Mouse (Mus musculus) heart, adult 2 months (tissue): ENCODE results near the gene Ube2s. TPM values are rescaled to one million over a fixed set of nuclear protein-coding genes. Genes with fewer than 3 reads are reported as not detected.

Source experiments
- DNase-seq, 2 experiments: peaks; one replicate each; pipeline ENCODE4 v3.0.0; 2021
- H3K27ac ChIP-seq: fragments of 200-600 bp; 2 replicates; pipeline ENCODE4 v1.8.1; 2022
- H3K27me3 ChIP-seq: fragments of 200-500 bp; 2 replicates; pipeline ENCODE4 v1.6.1; 2012; ENCODE audit warnings: mild to moderate bottlenecking, low read length, inconsistent platforms, mixed read lengths; ENCODE audit not compliant: control insufficient read depth, insufficient read depth
- H3K36me3 ChIP-seq: fragments of 200-500 bp; 2 replicates; pipeline ENCODE4 v1.6.1; 2012; ENCODE audit warnings: low read length, inconsistent platforms; ENCODE audit not compliant: control insufficient read depth, insufficient read depth
- H3K4me1 ChIP-seq: fragments of 200-500 bp; 2 replicates; pipeline ENCODE4 v1.6.1; 2011; ENCODE audit warnings: low read length; ENCODE audit not compliant: control insufficient read depth, insufficient read depth
- H3K4me3 ChIP-seq: fragments of 200-600 bp; 2 replicates; pipeline ENCODE4 v1.8.1; 2022
- H3K79me2 ChIP-seq: fragments of 200-500 bp; replicated peaks from 2 replicates; pipeline ENCODE4 v1.6.1; 2012; ENCODE audit warnings: mild to moderate bottlenecking, inconsistent platforms, low read length, moderate library complexity, mixed read lengths; ENCODE audit not compliant: control insufficient read depth, insufficient read depth
- H3K9ac ChIP-seq: fragments of 200-500 bp; 2 replicates; pipeline ENCODE4 v1.6.1; 2012; ENCODE audit warnings: low read depth, mild to moderate bottlenecking, control low read depth, inconsistent platforms, low read length, mixed read lengths
- CTCF ChIP-seq: fragments of 200-600 bp; IDR thresholded peaks from 2 replicates; pipeline ENCODE4 v1.8.1; 2022; ENCODE audit warnings: antibody characterized with exemption, mild to moderate bottlenecking, moderate library complexity
- EP300 ChIP-seq: fragments of 200-500 bp; IDR thresholded peaks from 2 replicates; pipeline ENCODE4 v1.6.1; 2011; ENCODE audit warnings: low read depth, low read length, control low read depth; ENCODE audit not compliant: insufficient read depth
- POLR2A ChIP-seq: fragments of 200-500 bp; IDR thresholded peaks from 2 replicates; pipeline ENCODE4 v1.6.1; 2011; ENCODE audit warnings: mild to moderate bottlenecking, low read depth, low read length, control low read depth; ENCODE audit not compliant: insufficient read depth
- WGBS: fragments of 180-500 bp; shearing (Covaris S2); methylation state at CpG from one replicate; pipeline ENCODE4 v1.1.7; 2018; 5-methylcytosine and 5-hydroxymethylcytosine counted together
- intact Hi-C: fragments of 180-260 bp; cut with DNase I; formaldehyde crosslinking; loops from one replicate; pipeline ENCODE4 v1.15.1; 2025
- polyA plus RNA-seq: library from polyadenylated mRNA; depleted of rRNA; stranded (reverse); fragments of >200 nt; gene quantifications from 2 replicates; pipeline ENCODE4 v1.2.3, GENCODE M21; 2012
- total RNA-seq, 2 experiments: library from RNA; stranded (reverse); gene quantifications; 2 replicates each; pipeline ENCODE4 v1.2.3; 2021

Ube2s gene
- total and polyA plus RNA-seq, 3 experiments: 85.1 to 167 (median 99.1) TPM

DNA sequence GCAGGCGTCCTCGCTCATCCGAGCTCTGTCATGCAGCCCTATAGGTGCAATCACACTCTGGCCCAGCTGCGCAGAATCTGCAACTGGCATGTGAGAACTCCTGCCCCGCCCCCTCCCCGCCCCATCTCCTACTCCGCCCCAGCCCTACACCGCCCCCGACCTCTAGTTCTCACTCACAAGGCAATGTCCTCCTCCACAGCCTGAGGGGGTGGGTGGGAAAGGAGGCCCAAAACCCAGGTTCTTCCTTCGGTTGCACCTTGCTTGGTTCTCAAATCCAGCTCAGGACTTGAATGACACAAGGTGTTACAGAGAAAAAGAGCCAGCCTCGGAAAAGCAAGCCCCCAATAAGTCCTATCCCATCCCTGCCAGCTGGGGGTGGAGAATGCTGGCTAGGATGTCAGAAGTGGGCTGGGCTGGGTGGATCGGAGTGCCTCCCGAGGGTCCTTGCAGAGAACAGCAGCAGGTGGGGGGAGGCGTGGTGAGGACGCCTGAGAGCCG is 30.3 kb upstream of the Ube2s start:
- no peak for DNase-seq
- Histone ChIP-seq H3K27me3 (peaks cover 13% of the 10 kb centered on the region), H3K27ac (no peak overlapping the region), H3K9ac (no peak overlapping the region), H3K4me3 (no peak overlapping the region), H3K36me3 (no peaks in the 10 kb centered on the region), H3K4me1 (no peaks in the 10 kb centered on the region), H3K79me2 (no peaks in the 10 kb centered on the region)
- TF ChIP-seq POLR2A (no peak), EP300 (no peak), CTCF (no peak)
- 2% methylated on average over 16 of the region's 16 CpGs for WGBS
- intact Hi-C loops: no loop called here

DNA sequence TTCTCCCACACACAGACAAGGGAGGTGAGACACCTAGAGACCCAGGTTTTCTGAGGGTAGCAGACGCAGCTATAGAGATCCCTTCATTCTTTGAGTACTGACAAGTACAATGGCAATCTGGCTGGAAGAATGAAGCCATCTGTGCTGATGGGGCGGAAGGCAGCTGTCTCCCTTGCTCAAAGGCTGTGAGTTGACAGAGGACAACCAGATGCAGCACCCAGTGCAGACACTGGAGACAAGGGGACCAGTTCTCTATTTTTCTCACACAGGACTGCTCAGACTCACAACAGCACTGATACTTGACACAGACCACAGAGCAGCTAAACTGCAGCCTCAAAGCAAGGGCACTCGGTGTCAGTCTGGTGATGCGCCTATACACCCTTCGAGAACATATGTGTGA is 29.7 kb upstream of the Ube2s start:
- Histone ChIP-seq H3K4me1 (no peaks in the 10 kb centered on the region), H3K4me3 (no peak overlapping the region), H3K9ac (no peak overlapping the region), H3K27ac (no peak overlapping the region), H3K27me3 (peaks cover 14% of the 10 kb centered on the region), H3K79me2 (no peaks in the 10 kb centered on the region), H3K36me3 (no peaks in the 10 kb centered on the region)
- 59% methylated on average over 5 of the region's 5 CpGs for WGBS
- TF ChIP-seq CTCF (no peak), POLR2A (no peak), EP300 (no peak)
- no peak for DNase-seq
- intact Hi-C loops: no loop called here

DNA sequence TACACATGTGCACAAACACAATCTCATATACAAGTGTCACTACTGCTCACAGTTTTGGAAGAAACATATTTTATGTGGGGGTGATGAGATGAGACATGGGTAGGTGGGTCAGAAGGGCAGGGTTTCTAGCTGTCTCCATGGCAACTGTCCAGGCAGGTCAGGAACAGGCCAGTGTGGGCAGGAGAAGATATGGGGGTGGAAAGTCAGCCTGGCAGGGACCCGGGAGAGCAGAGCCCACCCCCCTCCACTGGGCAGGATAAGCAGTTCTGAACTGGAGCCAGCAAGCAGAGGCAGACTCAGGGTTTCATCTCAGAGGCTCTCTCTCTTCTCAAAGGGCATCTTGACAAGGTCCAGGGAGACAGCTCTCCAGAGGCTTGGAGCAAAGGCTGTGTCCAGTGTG is 25.2 kb upstream of the Ube2s start:
- intact Hi-C loops: no loop called here
- 0% methylated on average over 1 of the region's 1 CpGs for WGBS
- peaks cover 10% of the 10 kb centered on the region for H3K27me3 ChIP-seq

DNA sequence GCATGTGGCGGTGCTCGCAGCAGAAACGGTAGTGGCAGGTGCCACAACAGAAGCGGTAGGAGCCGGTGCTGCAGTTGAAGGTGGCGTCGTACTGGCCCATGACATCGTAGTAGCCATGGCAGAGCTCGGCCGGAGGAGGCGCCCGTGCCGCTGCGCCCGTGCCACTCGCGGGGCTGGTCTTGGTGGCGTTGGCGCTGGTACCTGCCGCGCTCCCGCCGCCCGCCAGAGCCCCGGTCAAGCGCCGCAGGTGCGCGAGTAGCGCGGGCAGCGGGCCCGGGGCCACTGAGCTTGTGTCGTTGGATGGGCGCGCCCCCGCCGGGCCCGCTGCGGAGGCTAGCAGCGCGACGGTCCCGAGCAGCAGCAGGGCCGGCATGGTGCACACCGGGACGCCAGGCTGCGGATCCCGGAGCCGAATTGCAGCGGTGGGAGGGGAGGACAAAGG is 24.0 kb upstream of the Ube2s start:
- TF ChIP-seq EP300: no peak
- TF ChIP-seq POLR2A: no peak
- peak; percentile 66 for TF ChIP-seq CTCF
- H3K36me3 ChIP-seq: no peaks in the 10 kb centered on the region
- peak overlapping the region; percentile 11; the same call in 1 of the 2 replicates for H3K9ac ChIP-seq
- peaks cover 10% of the 10 kb centered on the region for H3K27me3 ChIP-seq
- no peaks in the 10 kb centered on the region for H3K79me2 ChIP-seq
- 1% methylated on average over 51 of the region's 51 CpGs for WGBS
- intact Hi-C loops: no loop called here
- DNase-seq: peak; percentile 53 to 59
- H3K27ac ChIP-seq: no peak overlapping the region
- peak overlapping the region; percentile 38 for H3K4me3 ChIP-seq
- no peaks in the 10 kb centered on the region for H3K4me1 ChIP-seq

More for the DNA sequence above, 25.2 kb upstream of the Ube2s start:
- Histone ChIP-seq H3K9ac (no peak overlapping the region), H3K79me2 (no peaks in the 10 kb centered on the region), H3K4me3 (no peak overlapping the region), H3K27ac (no peak overlapping the region), H3K36me3 (no peaks in the 10 kb centered on the region), H3K4me1 (no peaks in the 10 kb centered on the region)
- TF ChIP-seq CTCF (no peak), EP300 (no peak), POLR2A (no peak)
- DNase-seq: no peak

DNA sequence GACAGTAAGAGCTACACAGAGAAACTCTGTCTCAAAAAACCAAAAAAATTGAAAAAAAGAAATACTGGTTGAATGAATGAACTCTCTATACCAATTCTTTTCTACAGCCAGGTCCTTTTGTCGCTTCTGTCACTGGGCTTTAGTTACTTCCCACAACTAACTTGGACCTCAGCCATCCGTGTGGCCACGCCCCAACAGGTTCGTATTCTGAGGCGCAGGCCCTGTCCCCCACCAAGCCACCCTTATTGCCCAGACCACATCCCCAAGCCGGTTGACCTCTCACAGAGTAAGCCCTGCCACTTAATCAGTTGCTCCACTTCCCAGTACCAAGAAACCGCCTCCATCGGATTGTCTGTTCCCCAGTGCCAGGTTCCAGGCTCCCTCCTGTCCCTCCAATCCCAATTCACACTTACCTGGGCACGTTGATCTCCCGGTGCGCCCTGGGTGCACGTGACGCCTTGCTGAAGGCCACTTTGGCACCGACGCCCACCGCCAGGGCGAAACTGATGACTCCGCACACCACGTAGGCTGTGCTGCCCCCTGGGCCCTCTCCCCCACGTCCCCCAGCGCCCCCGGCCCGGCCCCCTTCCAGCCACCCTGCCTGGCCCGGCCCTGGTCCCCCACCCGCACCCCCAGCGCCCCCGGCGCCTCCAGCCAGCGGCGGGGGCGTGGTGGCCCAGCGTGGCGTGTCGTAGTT is 23.4 kb upstream of the Ube2s start:
- TF ChIP-seq EP300: no peak
- TF ChIP-seq POLR2A: no peak
- TF ChIP-seq CTCF: no peak
- H3K4me3 ChIP-seq: peak overlapping the region; percentile 38
- H3K27ac ChIP-seq: no peak overlapping the region
- WGBS: 6% methylated on average over 33 of the region's 34 CpGs
- no peak overlapping the region for H3K9ac ChIP-seq
- no peaks in the 10 kb centered on the region for H3K79me2 ChIP-seq
- H3K27me3 ChIP-seq: peaks cover 12% of the 10 kb centered on the region
- DNase-seq: no peak
- H3K4me1 ChIP-seq: no peaks in the 10 kb centered on the region
- intact Hi-C loops: no loop called here
- no peaks in the 10 kb centered on the region for H3K36me3 ChIP-seq

DNA sequence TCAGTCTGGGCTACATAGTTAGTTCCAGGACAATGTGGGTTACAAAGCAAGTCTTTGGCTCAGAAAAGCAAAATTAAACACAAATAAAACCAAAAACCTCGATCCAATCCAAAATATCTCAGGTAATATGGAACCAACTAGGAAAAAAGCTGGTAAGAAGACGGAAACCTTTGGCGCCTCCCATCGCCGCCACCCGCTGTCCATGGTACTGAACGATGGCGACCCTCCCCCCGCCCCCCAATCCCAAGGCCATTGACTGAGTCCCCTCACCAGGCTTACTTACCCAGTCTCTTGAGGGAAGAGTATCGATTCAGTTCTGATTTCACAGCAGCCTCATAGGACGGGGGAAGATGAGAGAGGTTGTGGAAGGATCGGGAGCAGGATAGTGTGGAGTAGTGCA is 18.1 kb upstream of the Ube2s start:
- H3K4me1 ChIP-seq: no peaks in the 10 kb centered on the region
- H3K4me3 ChIP-seq: no peak overlapping the region
- H3K27ac ChIP-seq: no peak overlapping the region
- no peak for DNase-seq
- H3K9ac ChIP-seq: no peak overlapping the region
- H3K27me3 ChIP-seq: peaks cover 6% of the 10 kb centered on the region; the same call in 1 of the 2 replicates
- intact Hi-C loops: no loop called here
- H3K79me2 ChIP-seq: no peaks in the 10 kb centered on the region
- no peak for TF ChIP-seq CTCF
- no peak for TF ChIP-seq POLR2A
- TF ChIP-seq EP300: no peak
- 4% methylated on average over 12 of the region's 12 CpGs for WGBS
- H3K36me3 ChIP-seq: no peaks in the 10 kb centered on the region
